Mouse (Mus musculus) liver, embryonic 15.5 days (tissue): ENCODE measurements at regions not wholly inside any gene's neighbourhood (a gene's known extent, or its start where the extent isn't known, plus 50 kb on each side); places are given as distances from the start of the nearest gene placed in this dataset.

Source experiments
- ATAC-seq: fragments of 200-750 bp; cut with Nextera tagmentation; 2 replicates; pipeline ENCODE4 v1.8.0; 2017; ENCODE audit warnings: moderate number of reproducible peaks, mild to moderate bottlenecking, moderate library complexity; ENCODE audit not compliant: insufficient read depth
- H3K27ac ChIP-seq: fragments of 300-500 bp; sonication (generic); replicated peaks from 2 replicates; pipeline ENCODE4 v1.5.1; 2015; ENCODE audit warnings: mild to moderate bottlenecking, inconsistent platforms
- H3K27me3 ChIP-seq: fragments of 300-500 bp; sonication (generic); 2 replicates; pipeline ENCODE4 v1.6.1; 2015; ENCODE audit warnings: mild to moderate bottlenecking, inconsistent platforms
- H3K36me3 ChIP-seq: fragments of 300-500 bp; sonication (generic); replicated peaks from 2 replicates; pipeline ENCODE4 v1.6.1; 2015; ENCODE audit warnings: moderate library complexity, mild to moderate bottlenecking, inconsistent platforms
- H3K4me1 ChIP-seq: fragments of 300-500 bp; sonication (generic); replicated peaks from 2 replicates; pipeline ENCODE4 v1.6.1; 2015; ENCODE audit warnings: inconsistent platforms
- H3K4me2 ChIP-seq: fragments of 300-500 bp; sonication (generic); 2 replicates; pipeline ENCODE4 v1.6.1; 2015; ENCODE audit warnings: moderate library complexity, mild to moderate bottlenecking, inconsistent platforms
- H3K4me3 ChIP-seq: fragments of 300-500 bp; sonication (generic); replicated peaks from 2 replicates; pipeline ENCODE4 v1.5.1; 2015; ENCODE audit warnings: mild to moderate bottlenecking, inconsistent platforms
- H3K9ac ChIP-seq: fragments of 300-500 bp; sonication (generic); 2 replicates; pipeline ENCODE4 v1.6.1; 2015; ENCODE audit warnings: moderate library complexity, mild to moderate bottlenecking, inconsistent platforms
- H3K9me3 ChIP-seq: fragments of 300-500 bp; sonication (generic); replicated peaks from 2 replicates; pipeline ENCODE4 v1.6.1; 2016; ENCODE audit warnings: inconsistent platforms
- WGBS: fragments of 180-500 bp; shearing (Covaris S2); methylation state at CpG from one replicate; pipeline ENCODE4 v1.1.7; 2015; ENCODE audit warnings: mixed read lengths; ENCODE audit not compliant: insufficient replicate concordance; 5-methylcytosine and 5-hydroxymethylcytosine counted together

DNA sequence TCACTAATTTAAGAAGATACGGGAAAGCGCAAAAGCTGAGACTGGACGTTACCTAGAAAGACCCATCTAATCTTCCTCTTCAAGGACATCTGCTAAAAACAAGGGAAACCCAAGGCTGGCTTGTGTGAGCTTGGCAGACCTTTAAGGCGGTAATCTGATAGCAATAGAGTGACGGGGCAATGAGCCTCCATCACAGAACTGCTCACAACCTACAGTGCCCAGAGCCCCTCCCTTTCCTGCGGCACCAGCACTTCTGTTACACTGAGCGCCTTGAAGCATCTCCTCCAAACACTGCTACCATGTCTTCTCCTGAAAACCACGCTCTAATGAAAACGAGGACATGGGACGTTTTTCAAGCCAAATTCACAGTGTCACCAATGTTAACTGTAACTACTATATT lies 172.1 kb upstream of the Smim15 start:
- Histone ChIP-seq H3K4me2 (no peak overlapping the region), H3K27ac (no peak overlapping the region), H3K9ac (no peak overlapping the region), H3K4me3 (no peak overlapping the region), H3K9me3 (no peaks in the 10 kb centered on the region), H3K4me1 (no peaks in the 10 kb centered on the region), H3K27me3 (no peaks in the 10 kb centered on the region), H3K36me3 (no peaks in the 10 kb centered on the region)
- ATAC-seq: no peak
- 68% methylated on average over 10 of the region's 10 CpGs for WGBS

DNA sequence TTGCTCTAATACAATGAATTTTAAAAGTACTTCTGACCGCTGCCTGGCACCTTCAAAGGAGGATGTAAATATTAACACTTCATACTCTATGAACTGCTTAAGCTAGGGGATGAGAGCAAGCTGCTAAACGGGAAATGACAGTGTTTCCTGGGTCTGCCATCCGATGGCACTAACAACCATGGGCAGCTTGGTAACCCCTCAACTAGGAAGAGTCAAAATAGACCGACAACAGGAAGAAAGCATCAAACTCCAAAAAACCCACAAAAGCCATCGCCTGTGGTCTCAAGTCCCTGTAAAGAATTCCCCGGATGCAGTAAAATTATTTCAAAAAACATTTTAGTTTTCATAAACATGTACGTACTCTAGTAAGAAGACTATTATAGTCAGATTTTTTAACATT lies 175.3 kb upstream of the Smim15 start:
- WGBS: 49% methylated on average over 7 of the region's 7 CpGs
- Histone ChIP-seq H3K27ac (no peak overlapping the region), H3K27me3 (no peaks in the 10 kb centered on the region), H3K4me2 (no peak overlapping the region), H3K9ac (no peak overlapping the region), H3K4me1 (no peaks in the 10 kb centered on the region; the same call in 1 of the 2 replicates), H3K9me3 (no peaks in the 10 kb centered on the region), H3K4me3 (no peak overlapping the region), H3K36me3 (no peaks in the 10 kb centered on the region)
- ATAC-seq: no peak

DNA sequence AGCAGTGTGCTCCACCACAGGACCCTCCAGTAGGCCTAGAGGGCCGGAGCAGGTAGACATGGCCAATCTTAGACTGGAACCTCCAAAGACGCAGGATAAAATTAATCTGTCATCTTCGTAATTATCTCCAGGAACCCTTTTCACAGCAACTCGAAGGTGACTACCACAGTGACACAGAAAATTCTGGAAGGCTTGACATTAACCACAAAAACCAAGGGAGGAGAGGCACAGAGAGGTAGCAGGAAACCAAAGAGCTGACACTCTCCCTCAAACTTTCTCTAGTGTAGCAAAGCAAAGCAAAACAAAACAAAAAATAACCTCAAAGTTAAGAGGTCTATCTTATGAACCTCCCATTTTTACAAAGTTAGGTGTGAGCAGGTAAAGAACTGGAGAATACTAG lies 177.4 kb upstream of the Smim15 start:
- no peaks in the 10 kb centered on the region for H3K9me3 ChIP-seq
- H3K9ac ChIP-seq: no peak overlapping the region
- no peak overlapping the region for H3K4me2 ChIP-seq
- WGBS: 31% methylated on average over 4 of the region's 4 CpGs
- H3K4me1 ChIP-seq: no peaks in the 10 kb centered on the region; the same call in 1 of the 2 replicates
- H3K27ac ChIP-seq: no peak overlapping the region
- H3K4me3 ChIP-seq: no peak overlapping the region
- no peaks in the 10 kb centered on the region for H3K36me3 ChIP-seq
- ATAC-seq: no peak
- no peaks in the 10 kb centered on the region for H3K27me3 ChIP-seq

DNA sequence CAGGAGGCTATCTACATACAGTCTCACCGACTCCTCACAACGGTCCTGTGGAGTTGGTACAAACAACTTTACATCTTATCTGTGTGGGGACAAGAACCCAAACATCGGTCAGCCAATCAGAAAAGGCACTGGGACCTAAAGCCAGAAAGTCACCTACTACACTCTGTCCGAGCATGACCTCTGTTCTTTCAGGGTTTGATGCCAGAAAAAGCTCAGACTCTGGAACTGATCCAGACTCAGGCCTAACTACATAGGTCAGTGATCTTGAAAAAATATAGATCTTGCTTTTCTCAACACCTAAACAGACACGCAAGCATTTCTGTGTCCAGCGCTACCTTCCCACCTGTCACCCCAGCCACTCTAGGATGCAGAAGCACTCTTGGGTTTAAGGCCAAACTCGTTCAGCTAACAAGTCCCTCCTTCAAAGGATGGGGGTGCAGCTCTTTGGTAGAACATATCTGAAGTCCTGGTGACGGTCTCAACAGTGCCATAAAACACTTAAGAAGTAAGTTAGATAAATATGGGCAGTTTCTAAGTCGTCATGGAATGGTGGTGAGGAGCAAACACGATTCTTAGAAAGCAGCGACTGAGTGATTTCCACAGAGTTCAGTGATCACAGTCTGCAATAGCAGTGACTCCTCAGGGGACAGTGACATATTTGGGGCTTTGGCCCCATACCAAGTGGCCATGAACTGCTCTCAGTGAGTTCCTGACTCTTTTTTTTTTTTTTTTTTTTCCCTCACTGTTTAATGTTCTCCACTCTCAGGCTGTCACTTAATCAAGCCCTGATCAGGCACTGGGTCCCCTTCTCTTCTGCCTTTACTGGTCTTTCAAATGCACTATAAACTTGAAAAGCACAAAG lies 181.2 kb upstream of the Smim15 start:
- Histone ChIP-seq H3K4me1 (no peaks in the 10 kb centered on the region; the same call in 1 of the 2 replicates), H3K27ac (no peak overlapping the region), H3K9ac (no peak overlapping the region), H3K36me3 (no peaks in the 10 kb centered on the region), H3K9me3 (no peaks in the 10 kb centered on the region), H3K4me2 (no peak overlapping the region), H3K4me3 (no peak overlapping the region), H3K27me3 (no peaks in the 10 kb centered on the region)
- WGBS: 51% methylated on average over 11 of the region's 11 CpGs
- peak; percentile 61; the same call in 1 of the 2 replicates for ATAC-seq

DNA sequence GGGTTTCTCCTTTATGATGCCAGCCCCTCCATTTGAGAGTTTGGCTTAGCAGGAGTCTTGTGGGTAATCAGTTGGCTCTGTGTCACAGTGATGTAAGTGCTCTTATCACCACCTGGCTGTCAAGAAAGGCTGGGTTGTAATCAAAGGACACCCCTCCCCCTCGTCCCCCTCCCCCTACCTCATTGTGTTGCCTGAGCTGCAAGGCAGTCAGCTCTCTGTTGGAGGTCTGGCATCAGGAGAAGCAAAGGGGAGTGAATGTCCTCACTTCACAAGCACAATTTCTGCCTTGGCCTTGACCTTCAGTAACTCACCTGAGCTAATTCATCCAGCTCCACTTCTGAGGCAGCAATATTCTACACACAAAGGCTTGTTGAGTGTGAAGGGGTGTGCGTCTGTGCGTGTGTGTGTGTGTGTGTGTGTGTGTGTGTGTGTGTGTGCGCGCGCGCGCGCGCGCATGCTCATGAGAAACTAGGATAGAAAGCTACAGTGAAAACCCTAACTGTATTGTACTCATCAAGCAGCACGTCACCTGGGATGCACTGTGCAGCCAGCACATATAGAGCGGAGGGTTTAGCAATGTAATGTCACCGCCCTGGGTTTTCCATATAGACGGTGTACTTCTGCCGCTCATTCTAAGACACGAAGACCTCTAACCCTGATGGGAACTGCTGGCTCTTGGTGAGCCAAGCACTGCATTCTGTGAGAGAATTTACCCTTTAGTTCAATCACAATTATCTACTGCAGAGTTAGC lies 182.7 kb upstream of the Smim15 start:
- H3K9ac ChIP-seq: no peak overlapping the region
- H3K4me2 ChIP-seq: no peak overlapping the region
- H3K4me1 ChIP-seq: no peaks in the 10 kb centered on the region; the same call in 1 of the 2 replicates
- no peak overlapping the region for H3K4me3 ChIP-seq
- no peak for ATAC-seq
- H3K36me3 ChIP-seq: no peaks in the 10 kb centered on the region
- H3K9me3 ChIP-seq: no peaks in the 10 kb centered on the region
- no peaks in the 10 kb centered on the region for H3K27me3 ChIP-seq
- 77% methylated on average over 17 of the region's 17 CpGs for WGBS
- H3K27ac ChIP-seq: no peak overlapping the region

DNA sequence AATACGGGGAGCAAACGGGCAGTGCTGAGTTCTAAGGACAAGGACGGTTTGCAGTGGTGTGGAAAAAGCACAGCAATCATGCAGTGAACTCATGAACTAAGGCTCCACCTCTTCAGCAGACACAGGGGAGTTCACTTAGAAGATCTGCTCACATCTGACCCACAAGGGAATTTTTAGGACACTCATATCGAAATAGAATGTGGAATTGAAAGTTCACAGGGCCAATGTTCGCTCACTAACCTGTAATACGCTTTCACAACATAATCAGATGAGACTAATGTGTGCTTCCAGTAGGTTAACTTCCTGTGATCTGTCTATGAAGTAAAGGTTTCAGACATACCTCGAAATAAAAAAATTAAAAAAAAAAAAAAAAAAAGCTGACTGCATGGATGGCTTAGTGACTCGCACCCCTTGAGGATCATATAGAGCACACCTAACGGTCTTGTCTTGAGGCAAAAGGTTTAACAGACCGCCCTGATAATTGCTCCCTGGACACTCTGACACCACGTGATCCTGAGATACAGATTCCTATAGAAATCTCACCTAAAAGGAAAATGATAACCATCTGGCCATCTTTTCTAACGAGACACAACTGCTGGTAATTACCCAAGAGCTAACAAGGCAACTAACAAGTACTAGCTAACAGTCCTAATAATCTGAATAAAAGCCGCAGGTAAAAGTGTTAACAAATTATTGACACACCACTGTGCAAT lies 187.0 kb upstream of the Smim15 start:
- no peak overlapping the region for H3K27ac ChIP-seq
- H3K4me1 ChIP-seq: no peaks in the 10 kb centered on the region
- no peak for ATAC-seq
- H3K4me2 ChIP-seq: no peak overlapping the region
- H3K36me3 ChIP-seq: no peaks in the 10 kb centered on the region
- 65% methylated on average over 13 of the region's 13 CpGs for WGBS
- no peaks in the 10 kb centered on the region for H3K9me3 ChIP-seq
- no peak overlapping the region for H3K9ac ChIP-seq
- H3K27me3 ChIP-seq: no peaks in the 10 kb centered on the region
- no peak overlapping the region for H3K4me3 ChIP-seq

DNA sequence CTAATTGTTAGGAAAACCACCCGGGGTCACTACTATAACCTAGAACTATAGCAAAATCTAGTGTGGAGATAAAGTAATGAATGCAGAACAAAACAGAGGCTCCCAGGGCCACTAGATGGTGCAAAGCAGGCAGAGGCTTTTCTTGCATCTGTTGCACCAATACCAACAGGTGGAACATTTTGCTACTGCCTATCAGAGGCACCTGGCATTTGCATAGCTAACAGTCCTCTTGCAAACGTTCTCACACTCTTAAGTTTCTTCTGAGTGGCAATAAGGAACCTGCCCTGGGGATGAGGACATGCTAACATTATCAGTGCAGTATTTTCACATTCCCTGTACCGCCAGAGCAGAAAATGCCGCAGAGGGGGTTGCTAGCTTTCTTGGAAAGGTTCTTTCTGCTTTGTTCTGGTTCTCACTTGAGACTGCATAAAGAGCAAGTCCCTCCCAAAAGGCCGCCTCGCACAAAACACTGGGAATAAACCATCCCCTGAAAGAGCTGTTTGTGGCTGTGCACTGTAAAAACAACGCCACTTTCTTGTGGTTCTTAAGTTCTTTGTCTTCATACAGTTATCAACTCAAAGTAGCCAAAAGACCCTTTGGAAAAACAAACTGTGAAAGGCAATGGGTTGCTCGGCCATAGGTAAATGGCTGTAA lies 193.2 kb upstream of the Smim15 start:
- Histone ChIP-seq H3K4me2 (no peak overlapping the region), H3K9me3 (no peaks in the 10 kb centered on the region), H3K27me3 (no peaks in the 10 kb centered on the region), H3K36me3 (no peaks in the 10 kb centered on the region), H3K4me3 (no peak overlapping the region), H3K27ac (no peak overlapping the region), H3K9ac (no peak overlapping the region), H3K4me1 (peaks cover 12% of the 10 kb centered on the region; the same call in 1 of the 2 replicates)
- ATAC-seq: no peak
- 60% methylated on average over 8 of the region's 8 CpGs for WGBS

DNA sequence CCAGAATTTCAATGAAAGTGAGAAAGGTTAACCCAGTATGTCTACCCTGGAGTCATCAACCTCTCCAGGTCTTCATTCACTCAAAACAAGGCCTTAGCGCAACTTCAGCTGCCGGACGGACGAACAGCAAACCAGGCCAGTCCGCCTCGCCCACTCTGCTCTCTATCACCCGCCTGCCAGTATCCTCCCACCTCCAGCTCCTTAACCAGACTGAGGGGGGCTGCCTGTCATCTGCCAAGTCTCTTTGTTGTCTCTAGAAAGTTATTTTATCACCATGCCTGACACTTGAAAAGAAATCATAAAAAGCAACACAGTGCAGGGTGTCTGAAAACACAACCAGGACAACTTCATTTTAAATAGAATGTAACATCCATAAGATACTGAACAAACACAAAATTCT lies 195.4 kb upstream of the Smim15 start:
- no peak for ATAC-seq
- Histone ChIP-seq H3K4me1 (peaks cover 12% of the 10 kb centered on the region; the same call in 1 of the 2 replicates), H3K36me3 (no peaks in the 10 kb centered on the region), H3K27ac (no peak overlapping the region), H3K4me2 (no peak overlapping the region), H3K9me3 (no peaks in the 10 kb centered on the region), H3K4me3 (no peak overlapping the region), H3K27me3 (no peaks in the 10 kb centered on the region), H3K9ac (no peak overlapping the region)
- WGBS: 61% methylated on average over 7 of the region's 7 CpGs

DNA sequence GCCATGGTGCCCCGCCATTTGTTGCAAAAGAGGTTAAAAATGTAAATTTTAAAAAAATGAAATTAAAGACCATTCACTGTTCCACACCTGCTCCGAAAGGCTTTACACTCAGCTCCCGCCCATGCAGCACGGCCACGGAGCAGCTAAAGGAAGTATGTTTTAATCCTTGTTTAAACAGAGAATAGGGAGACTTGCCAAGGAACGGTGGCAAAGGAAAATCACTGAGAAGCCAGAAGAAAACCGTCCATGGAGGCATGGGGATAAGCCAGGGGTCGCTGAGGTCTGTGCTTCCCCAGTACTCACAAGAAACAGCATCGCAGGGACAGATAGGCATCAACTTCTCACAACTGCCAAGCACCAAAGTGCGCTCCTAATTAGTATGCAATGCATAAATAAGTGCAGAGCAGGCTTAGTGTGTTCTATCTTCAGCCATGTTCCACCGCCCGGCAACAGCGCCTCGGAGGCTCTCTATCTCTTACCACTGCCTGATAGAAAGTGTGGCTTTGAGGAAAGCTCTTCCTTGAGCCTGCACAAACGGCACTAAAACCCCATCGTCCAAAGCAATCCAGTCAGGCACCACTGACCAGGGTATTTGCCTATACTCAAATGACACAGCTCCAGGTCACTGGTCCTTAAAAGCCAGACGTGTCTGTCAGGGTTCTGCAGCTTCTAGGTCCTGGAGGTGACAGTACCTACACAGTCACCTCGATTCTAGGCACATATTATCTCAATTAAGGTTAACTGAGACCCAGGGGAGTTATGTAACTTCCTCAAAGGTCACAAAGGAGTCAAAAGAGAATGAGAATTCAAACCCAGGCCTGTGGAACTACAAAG lies 196.8 kb upstream of the Smim15 start:
- no peak overlapping the region for H3K4me3 ChIP-seq
- peaks cover 12% of the 10 kb centered on the region; the same call in 1 of the 2 replicates for H3K4me1 ChIP-seq
- no peaks in the 10 kb centered on the region for H3K36me3 ChIP-seq
- H3K9me3 ChIP-seq: no peaks in the 10 kb centered on the region
- no peaks in the 10 kb centered on the region for H3K27me3 ChIP-seq
- ATAC-seq: no peak
- H3K4me2 ChIP-seq: no peak overlapping the region
- H3K9ac ChIP-seq: no peak overlapping the region
- no peak overlapping the region for H3K27ac ChIP-seq
- WGBS: 44% methylated on average over 18 of the region's 18 CpGs

DNA sequence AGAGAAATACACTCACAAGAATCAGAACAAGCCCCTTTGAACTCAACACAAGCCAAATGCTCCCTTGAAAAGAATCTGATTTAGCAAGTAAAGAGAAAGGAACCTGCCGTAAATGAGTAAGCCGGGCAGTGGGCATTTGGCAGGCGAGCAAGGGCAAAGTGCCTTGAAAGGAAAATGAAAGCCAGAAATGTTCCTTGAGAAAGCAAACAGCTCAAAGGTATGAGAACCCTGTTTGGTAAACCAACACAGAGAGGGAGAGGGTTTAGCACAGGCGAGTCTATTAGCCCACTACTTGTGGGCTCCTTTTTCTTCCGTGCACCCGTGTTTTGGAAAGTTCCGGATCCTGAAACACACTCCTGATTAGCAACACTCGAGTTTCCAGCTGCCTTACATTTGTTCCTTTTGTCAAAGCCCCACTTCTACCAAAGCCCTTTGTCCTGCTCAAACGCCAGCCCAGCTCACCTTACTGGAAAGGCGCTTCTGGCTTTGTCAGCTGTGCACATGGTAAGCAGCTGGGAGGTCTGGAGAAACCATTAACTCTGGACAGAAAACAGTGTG lies 197.5 kb upstream of the Smim15 start:
- H3K4me1 ChIP-seq: peaks cover 12% of the 10 kb centered on the region; the same call in 1 of the 2 replicates
- no peak overlapping the region for H3K9ac ChIP-seq
- no peak overlapping the region for H3K4me3 ChIP-seq
- WGBS: 67% methylated on average over 10 of the region's 10 CpGs
- no peaks in the 10 kb centered on the region for H3K36me3 ChIP-seq
- no peaks in the 10 kb centered on the region for H3K27me3 ChIP-seq
- H3K4me2 ChIP-seq: no peak overlapping the region
- no peak overlapping the region for H3K27ac ChIP-seq
- H3K9me3 ChIP-seq: no peaks in the 10 kb centered on the region
- no peak for ATAC-seq
